Mouse (Mus musculus): ENCODE results near the gene Olfr1061. TPM values are rescaled to one million over a fixed set of nuclear protein-coding genes. Genes with fewer than 3 reads are reported as not detected.

Olfr1061 gene
- polyA plus RNA-seq (2012; ENCODE audit: low replicate concordance) = not detected in 2 replicates

GRCm38 (mm10) chr2:86413950-86414349, at the start of gene Olfr1061:
Olfr1061 (minus strand) TSS chr2:86414050.

GRCm38 (mm10) chr2:86456169-86456568, 42.3 kb upstream of the Olfr1061 start, which contains the start of gene Olfr1066:
Olfr1066 (minus strand) TSS chr2:86456269.

GRCm38 (mm10) chr2:86450491-86450890, 36.6 kb upstream of the Olfr1061 start, which contains the start of gene Olfr1065:
Olfr1065 (minus strand) TSS chr2:86450591.

GRCm38 (mm10) chr2:86426649-86427048, 12.8 kb upstream of the Olfr1061 start, which contains the start of gene Olfr1062:
Olfr1062 (minus strand) TSS chr2:86426749.

GRCm38 (mm10) chr2:86388461-86388860, 25.4 kb downstream of the Olfr1061 start, which contains the start of gene Olfr1058:
Olfr1058 (minus strand) TSS chr2:86388561.

GRCm38 (mm10) chr2:86378293-86378692, 35.6 kb downstream of the Olfr1061 start, which contains the start of gene Olfr1057:
Olfr1057 (minus strand) TSS chr2:86378393.

Other genes with a start within 250 kb of the Olfr1061 start
- 0.19 TPM in 1 of 2 replicates, not detected in the other for gene Olfr1043, start 246.5 kb downstream of the Olfr1061 start, polyA plus RNA-seq (2012; ENCODE audit: low replicate concordance)
- not detected in 2 replicates for gene Olfr1044, start 236.2 kb downstream of the Olfr1061 start, polyA plus RNA-seq (2012; ENCODE audit: low replicate concordance)
- gene Olfr52, start 228.4 kb downstream of the Olfr1061 start, polyA plus RNA-seq (2012; ENCODE audit: low replicate concordance) = not detected in 2 replicates
- gene Olfr1045, start 211.0 kb downstream of the Olfr1061 start, polyA plus RNA-seq (2012; ENCODE audit: low replicate concordance) = not detected in 2 replicates
- gene Olfr1046, start 194.7 kb downstream of the Olfr1061 start, polyA plus RNA-seq (2012; ENCODE audit: low replicate concordance) = not detected in 2 replicates
- not detected in 2 replicates for gene Olfr1047, start 182.6 kb downstream of the Olfr1061 start, polyA plus RNA-seq (2012; ENCODE audit: low replicate concordance)
- not detected in 2 replicates for gene Olfr1048, start 173.8 kb downstream of the Olfr1061 start, polyA plus RNA-seq (2012; ENCODE audit: low replicate concordance)
- not detected in 2 replicates for gene Olfr1049, start 155.7 kb downstream of the Olfr1061 start, polyA plus RNA-seq (2012; ENCODE audit: low replicate concordance)
- not detected in 2 replicates for gene Olfr1051, start 135.0 kb downstream of the Olfr1061 start, polyA plus RNA-seq (2012; ENCODE audit: low replicate concordance)
- not detected in 2 replicates for gene Olfr1052, start 121.6 kb downstream of the Olfr1061 start, polyA plus RNA-seq (2012; ENCODE audit: low replicate concordance)
- not detected in 2 replicates for gene Olfr1053, start 98.8 kb downstream of the Olfr1061 start, polyA plus RNA-seq (2012; ENCODE audit: low replicate concordance)
- not detected in 2 replicates for gene Olfr1054, start 78.6 kb downstream of the Olfr1061 start, polyA plus RNA-seq (2012; ENCODE audit: low replicate concordance)
- gene Olfr1055, start 63.8 kb downstream of the Olfr1061 start, polyA plus RNA-seq (2012; ENCODE audit: low replicate concordance) = not detected in 2 replicates
- not detected in 2 replicates for gene Olfr1056, start 51.6 kb downstream of the Olfr1061 start, polyA plus RNA-seq (2012; ENCODE audit: low replicate concordance)
- not detected in 2 replicates for gene Olfr1057, start 35.7 kb downstream of the Olfr1061 start, polyA plus RNA-seq (2012; ENCODE audit: low replicate concordance)
- gene Olfr1058, start 25.5 kb downstream of the Olfr1061 start, polyA plus RNA-seq (2012; ENCODE audit: low replicate concordance) = not detected in 2 replicates
- not detected in 2 replicates for gene Olfr1062, start 12.7 kb upstream of the Olfr1061 start, polyA plus RNA-seq (2012; ENCODE audit: low replicate concordance)
- gene Olfr1065, start 36.5 kb upstream of the Olfr1061 start, polyA plus RNA-seq (2012; ENCODE audit: low replicate concordance) = not detected in 2 replicates
- not detected in 2 replicates for gene Olfr1066, start 42.2 kb upstream of the Olfr1061 start, polyA plus RNA-seq (2012; ENCODE audit: low replicate concordance)
- not detected in 2 replicates for gene Olfr228, start 73.3 kb upstream of the Olfr1061 start, polyA plus RNA-seq (2012; ENCODE audit: low replicate concordance)
- not detected in 2 replicates for gene Olfr1076, start 94.4 kb upstream of the Olfr1061 start, polyA plus RNA-seq (2012; ENCODE audit: low replicate concordance)
- gene Olfr1079, start 128.4 kb upstream of the Olfr1061 start, polyA plus RNA-seq (2012; ENCODE audit: low replicate concordance) = not detected in 2 replicates
- gene Olfr1080, start 144.2 kb upstream of the Olfr1061 start, polyA plus RNA-seq (2012; ENCODE audit: low replicate concordance) = not detected in 2 replicates
- not detected in 2 replicates for gene Olfr1082, start 184.9 kb upstream of the Olfr1061 start, polyA plus RNA-seq (2012; ENCODE audit: low replicate concordance)
- gene Olfr1084, start 225.7 kb upstream of the Olfr1061 start, polyA plus RNA-seq (2012; ENCODE audit: low replicate concordance) = not detected in 2 replicates
- gene Olfr1085, start 248.0 kb upstream of the Olfr1061 start, polyA plus RNA-seq (2012; ENCODE audit: low replicate concordance) = not detected in 2 replicates